Mouse (Mus musculus) skeletal muscle tissue, adult 2 months (tissue): ENCODE measurements around the gene Klk7.

Experiments
- DNase-seq: peaks from one replicate; pipeline ENCODE4 v3.0.0-alpha.2; 2012; ENCODE audit warnings: low read depth, low spot score

Gene Klk7

DNA sequence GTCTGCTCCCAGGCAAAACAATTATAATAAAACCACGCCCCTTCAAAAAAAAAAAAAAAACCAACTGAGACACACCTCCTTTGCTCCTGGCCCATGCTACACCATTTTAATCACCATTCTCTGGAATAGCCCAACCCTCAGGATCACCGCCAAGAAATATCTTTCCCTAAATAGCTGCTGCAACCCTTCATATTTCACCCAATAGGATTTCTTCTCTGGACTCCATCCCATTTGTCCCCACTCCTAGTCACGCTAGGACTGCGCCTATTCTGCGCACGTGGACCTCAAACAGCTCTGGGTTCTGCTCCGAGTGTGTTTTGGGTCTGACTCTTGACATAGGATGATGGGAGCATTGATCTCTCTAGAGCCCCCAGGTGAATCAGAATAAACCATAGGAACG is 14.7 kb upstream of the Klk7 start:
- DNase-seq, result no peak

DNA sequence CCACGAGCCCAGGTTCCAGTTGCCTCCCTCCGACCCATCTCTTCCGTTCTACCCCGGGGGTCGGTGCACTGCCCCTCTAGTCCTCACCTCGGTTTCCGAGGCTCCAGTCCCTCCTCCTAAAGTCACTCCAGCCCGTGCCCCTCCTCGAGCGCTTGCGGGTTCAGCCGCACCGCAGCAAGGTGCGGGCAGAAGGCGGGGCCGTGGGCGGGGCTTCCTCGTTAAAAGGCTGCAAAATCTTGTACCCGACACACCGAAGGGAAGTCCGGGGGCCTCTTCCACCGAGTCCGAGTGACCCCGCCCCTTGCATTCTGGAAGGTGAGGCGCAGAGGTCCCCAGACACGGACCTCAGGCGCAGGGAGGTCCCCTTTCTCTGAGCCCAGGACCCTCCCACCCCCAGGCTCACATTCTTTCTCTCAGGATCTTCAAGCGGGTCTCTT is 13.7 kb upstream of the Klk7 start, which contains the start of gene Klk8:
TSS of gene Klk8 (plus strand) at position 245 of the 437 bp plus-strand sequence.
- no peak for DNase-seq

DNA sequence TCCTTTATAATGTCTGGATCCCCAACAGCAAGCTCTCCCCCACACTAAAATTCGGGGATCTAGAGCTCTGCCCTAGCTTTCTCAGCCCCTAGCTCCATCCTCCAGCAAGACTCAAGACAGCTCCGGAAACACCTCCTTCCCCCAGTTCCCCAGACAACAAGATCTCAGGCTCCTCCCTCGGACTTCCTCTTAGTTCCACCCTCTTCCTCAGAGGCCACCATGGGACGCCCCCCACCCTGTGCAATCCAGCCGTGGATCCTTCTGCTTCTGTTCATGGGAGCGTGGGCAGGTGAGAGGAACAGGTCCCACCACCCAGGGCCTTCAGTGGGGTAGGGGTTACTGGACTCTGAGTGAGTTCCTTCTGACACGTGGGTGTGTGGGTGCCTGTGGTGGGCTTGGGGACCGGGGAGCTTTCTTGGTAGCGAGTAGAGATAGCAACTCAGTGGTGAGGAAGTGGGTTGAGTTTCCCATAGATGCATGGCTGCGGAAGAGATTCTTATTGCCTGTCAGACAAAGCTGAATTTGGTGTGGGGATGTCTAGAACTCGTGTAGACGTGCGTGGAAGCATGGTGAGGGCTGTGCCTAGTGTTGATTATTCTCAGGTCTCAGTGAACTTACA is 13.1 kb upstream of the Klk7 start:
- no peak for DNase-seq

DNA sequence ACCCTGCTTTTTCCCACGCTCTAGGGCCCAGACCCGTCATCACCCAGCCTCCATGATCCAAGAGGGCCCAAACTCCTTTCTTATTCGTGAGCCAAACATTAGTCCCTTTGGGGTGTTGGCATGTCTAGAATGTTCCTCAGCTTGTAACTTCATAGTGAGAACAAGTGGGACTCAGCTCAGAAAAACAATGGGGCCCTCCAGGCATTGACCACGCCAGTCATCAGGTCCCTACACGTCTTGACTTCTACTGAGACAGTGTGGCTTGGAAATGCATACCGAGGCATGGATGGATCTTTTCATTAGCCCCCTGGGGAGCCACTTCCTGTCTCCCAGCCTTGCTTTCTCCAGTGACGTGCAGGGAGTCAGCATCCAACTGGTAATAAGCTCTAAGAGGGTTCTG is 11.2 kb upstream of the Klk7 start:
- DNase-seq, result no peak

DNA sequence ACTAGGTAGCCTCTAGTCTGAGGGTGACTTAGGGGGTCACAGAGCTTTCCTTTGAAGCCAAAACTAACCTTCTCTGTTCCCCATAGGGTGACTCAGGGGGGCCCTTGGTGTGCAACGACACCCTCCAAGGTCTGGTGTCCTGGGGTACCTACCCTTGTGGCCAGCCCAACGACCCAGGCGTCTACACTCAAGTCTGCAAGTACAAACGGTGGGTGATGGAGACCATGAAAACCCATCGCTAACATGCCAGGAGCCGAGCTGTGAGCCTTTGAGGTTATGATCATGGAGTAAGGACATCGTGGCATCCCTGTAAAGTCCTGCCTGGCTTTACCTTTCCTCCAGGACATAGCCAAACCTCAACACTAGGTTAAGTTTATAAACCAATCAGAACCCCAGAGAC is 4.1 kb downstream of the Klk7 start:
- DNase-seq, result no peak

DNA sequence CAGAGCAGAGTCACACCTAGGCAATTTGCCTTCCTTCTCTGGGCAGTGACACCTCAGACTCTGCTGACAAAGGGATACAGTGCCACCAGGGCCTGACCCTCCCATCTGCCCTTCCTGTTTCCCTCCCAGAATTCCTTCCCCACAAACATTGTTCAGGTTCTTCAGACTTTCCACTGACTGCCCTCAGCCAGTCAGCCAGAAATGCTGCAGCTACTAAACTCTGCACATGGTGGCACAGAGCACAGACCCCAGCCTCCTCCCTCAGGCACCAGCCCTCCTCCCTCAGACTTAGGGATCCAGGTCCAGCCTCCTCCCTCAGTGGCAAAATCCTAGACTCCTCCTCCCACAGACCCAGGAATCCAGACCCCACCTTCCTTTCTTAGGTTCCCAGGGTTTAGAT is 5.7 kb downstream of the Klk7 start:
- no peak for DNase-seq

DNA sequence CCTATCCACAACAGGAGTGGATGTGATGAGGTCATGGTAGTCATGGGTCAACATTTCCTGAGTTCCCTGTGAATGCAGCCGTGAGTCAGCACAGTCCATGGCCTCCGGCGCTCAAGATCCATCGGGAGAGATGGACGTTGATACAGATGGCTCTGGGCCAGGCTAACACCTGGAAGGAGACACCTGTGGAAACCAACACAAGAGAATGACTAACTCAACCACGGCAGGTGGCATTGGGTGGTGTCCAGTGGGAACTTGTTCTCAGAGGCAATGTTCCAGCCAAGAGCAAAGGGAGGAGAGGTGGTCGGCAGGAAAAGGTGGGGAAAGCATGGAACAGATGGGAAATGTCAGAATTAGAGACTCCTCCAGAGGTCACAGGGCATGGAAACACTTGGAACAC is 10.5 kb downstream of the Klk7 start:
- no peak for DNase-seq

DNA sequence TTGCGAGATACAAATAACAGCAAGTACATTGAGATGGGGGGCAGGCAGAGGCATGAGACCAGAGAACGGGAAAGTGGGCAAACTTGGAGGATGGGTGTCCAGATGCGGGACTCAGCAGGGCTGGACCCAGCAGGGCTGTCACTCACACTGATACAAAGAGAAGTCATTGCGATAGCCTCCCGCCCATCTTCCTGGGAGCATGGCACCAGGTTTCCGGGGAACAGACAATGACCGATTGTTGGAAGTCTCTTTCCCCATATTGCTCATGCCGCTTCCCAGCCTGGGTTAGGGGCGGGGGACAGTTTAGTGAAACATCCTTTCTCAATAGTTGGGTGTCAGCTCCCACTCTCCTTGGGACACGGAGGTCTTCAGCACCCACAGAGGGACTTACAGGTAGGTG is 13.1 kb downstream of the Klk7 start, which contains the start of gene Klk6:
TSS of gene Klk6 (plus strand) at position 301 of the 400 bp plus-strand sequence.
- no peak for DNase-seq

DNA sequence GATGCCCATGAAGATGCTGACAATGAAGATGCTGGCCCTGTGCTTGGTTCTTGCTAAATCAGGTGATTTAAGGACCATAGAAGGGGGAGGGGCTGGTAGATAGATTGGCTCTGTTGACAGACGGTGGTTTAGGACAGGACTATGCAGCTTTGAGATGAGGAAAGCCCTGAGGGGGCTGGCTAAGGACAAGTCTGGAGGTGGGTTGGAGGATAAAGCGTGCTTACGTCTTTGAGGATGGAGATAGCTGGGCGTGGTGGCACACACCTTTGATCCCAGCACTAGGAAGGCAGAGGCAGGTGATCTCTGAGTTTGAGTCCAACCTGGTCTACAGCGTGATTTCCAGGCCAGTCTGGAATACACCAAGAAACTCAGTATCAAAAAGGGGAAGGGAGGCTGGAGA is 15.0 kb downstream of the Klk7 start:
- DNase-seq, result no peak

DNA sequence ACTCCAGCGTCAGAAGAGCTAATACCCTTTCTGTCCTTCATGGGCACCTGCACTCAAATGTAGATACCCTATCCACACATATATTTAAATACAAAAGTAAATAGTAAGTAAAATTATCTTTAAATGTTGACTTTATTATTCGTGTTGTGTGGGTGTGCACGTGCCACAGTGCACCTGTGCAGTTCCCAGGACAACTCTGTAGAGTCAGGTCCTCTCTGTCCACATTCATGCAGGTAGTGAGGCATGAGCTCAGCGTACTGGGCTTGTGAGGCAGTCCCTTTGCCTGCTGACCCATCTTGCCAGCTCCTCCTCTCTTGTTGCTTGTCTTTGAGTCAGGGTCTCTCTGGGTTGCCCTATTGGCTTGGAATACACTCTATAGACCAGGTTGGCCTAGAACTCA is 16.6 kb downstream of the Klk7 start:
- no peak for DNase-seq

DNA sequence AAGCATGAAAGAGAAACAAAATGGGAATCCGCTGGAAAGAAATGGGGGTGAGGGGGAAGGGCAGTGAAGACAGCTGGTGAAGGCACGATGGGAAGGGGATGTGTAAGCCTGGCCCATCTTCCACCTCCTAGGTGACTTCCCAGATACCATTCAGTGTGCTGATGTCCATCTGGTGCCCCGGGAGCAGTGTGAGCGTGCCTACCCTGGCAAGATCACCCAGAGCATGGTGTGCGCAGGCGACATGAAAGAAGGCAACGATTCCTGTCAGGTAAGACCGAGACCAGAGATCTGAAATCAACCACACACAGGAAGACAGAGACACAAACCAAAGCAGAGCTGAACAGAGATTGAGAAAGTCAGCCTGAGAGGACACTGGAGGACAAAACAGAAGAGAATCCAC is 17.9 kb downstream of the Klk7 start:
- DNase-seq, result no peak

DNA sequence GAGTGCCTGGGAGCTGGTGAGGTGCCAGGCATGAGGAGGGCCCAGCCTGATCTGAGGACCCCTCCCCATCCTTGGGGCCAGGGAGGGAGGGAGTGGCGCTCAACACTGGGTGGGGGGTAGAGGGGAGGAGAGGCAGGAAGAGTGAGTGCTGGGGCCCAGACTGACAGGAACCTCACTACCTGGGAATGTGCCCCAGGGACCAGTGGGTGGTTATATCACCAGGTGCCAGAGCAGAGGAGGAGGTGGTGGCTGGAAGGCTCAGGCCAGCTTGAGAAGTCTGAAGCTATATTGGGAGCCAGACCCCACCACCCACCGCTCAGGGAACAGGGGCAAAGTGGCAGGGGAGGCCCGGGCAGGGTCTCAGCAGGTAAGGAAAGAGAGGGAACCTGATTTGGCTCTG is 30.6 kb downstream of the Klk7 start, which contains the start of gene Klk5:
TSS of gene Klk5 (plus strand) at position 271 of the 400 bp plus-strand sequence.
- no peak for DNase-seq

DNA sequence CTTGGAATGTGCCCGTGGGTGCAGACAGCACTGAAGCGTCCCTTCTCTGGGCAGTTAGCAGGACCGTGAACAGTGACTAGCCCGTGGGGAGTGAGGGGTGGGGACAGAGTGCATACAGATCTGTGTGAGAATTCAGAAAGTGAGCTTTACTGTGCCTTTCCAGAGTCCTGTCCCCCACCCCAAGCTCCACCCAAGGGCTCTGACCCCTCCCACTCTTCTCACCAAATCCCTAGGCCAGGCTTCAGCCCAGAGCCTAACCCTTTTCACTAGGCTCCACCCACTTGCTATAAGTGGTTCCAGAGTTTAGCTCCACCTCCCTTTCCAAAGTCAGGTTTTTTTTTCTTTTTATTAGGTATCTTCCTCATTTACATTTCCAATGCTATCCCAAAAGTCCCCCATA is 32.7 kb downstream of the Klk7 start:
- no peak for DNase-seq

DNA sequence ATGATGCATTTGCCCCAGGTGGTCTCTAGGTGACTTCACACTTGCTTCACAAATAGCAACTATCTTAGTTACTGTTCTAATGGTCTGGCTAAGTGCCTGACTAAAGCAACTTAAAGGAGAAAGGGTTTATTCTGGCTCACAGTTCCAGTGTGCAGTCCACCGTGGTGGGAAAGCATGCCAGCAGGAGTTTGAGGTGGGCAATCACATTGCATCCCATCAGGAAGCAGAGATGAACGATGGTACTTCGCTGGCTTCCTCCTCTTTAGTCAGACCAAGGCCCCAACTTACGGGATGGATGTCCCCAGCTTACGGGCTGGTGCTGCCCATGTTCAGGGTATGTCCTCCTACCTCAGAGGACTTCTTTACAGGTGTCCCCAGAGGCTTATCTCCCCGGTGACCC is 40.5 kb downstream of the Klk7 start:
- no peak for DNase-seq

DNA sequence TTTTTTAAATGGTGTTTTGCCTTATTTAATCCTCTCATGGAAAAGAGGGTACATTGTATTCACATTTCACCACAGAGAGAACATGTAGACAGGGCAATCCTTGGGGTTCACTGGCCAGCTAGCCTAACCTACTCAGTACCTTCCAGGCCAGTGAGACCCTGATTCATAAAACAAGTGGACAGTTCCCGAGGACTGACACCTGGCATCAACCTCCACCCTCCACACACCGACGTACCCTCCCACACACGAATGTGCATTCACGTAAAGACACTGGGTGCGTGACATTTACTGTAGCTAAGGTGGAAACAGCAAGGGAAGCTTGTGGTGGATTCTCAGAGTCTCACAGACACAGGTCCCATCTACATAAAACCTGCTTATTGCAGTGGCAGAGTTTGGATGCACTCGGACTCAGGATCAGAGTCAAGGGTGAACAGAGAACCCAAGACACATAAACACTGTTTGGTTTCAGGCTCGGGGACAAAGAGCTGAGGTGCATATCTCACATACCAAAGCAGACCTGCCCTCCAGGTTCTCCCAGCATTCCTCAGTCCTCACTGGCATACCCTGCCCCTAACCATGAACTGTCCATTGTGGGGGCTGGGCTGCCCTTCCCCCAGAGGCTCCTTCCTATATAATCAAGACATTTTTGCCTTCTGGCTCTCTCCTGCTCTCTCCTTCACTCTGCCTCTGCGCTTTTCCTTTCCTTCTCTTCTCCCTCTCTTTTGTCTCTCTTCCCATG is 43.7 kb downstream of the Klk7 start:
- DNase-seq, result no peak

DNA sequence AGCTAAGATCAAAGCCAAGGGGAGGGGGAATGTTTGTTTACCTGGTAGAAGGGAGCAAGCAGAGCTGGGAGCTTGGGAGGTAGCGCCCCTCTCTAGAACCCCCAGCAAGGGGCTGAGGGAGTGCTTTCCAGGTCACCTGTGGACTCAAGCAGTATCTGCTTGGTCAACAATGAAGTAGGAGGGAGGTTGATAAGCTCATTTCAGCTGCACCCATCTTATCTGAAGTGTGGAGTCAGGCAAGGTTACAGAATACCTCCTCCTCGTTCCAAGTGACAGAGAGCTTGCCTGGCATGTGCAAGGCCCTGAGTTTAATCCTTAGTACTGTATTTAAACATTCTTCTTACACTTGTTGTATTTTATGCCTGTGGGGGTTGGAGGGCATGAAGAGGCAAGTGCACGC is 44.6 kb downstream of the Klk7 start:
- no peak for DNase-seq

DNA sequence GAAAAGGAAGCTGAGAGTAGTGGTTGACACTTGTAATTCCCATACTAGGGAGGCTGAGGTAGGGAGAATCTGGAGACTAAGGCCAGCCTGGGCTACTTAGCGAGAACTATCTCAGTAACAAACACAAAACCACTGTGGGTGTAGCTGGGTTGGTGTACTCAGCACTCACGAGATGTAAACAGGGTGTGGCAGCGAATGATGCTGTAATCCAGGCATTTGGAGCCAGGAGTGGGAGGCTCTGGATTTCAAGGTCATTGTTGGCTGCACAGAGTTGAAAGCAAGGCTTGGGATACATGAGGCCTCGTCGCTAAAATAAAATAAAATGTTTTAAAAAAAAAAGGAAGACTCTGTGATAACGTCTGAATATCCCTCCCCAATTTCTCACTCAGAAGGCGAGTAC is 45.2 kb downstream of the Klk7 start:
- DNase-seq, result no peak

DNA sequence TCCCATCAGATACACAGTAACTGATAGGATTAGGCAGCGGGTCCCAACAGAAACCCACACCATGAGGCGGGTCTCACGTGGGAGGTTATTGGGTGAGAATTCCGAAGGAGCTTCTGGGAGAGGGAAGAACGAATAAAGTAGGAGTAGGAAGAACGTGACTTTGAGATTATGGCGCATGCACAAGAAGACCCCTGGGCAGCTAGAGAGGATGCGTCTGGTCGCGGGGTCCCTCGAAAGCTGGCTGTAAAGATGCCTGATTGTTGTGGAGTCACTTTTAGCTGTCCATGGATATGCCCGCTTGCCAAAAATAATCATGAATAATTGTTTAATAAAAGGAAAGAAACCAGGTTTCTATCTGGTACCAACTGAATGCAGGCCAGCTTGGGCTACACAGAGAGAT is 46.4 kb downstream of the Klk7 start:
- DNase-seq, result no peak

DNA sequence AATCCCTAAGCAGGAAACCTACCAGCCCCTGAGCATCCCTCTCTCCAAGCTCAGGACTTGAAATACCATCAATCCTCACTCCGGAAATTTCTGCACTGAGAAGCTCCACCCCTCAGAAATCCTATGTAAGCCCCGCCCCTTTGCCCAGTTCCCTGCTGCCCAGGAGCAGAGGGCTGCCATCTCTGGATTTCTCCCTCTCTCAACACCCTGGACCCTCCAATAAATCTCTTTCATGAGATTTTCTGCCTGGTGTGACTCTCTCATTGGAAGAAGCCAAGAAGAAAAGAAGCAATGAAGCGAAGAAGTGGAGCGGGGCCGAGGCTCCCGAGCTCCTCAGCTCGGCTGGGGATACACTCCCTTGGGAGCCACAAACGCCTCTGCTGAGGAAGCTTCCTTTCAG is 49.3 kb downstream of the Klk7 start:
- no peak for DNase-seq
